Mouse (Mus musculus) NIH3T3 (cell line): Measurements from ENCODE around the gene A730046J19Rik.
A peak's percentile ranks its signal among the peaks of the same experiment; 100 is the strongest.

Source experiments
- DNase-seq: peaks from one replicate; pipeline ENCODE4 v3.0.0-alpha.2; 2012; ENCODE audit warnings: low read depth

Gene A730046J19Rik

GRCm38 (mm10) chrX:144153523-144153922 is at the start of gene A730046J19Rik:
Gene A730046J19Rik (plus strand): TSS chrX:144153695.
- no peak for DNase-seq

- DNase-seq, result peak; percentile 1
These were observed 48.7 kb upstream of the A730046J19Rik start for GRCm38 (mm10) chrX:144104619-144105416.

GRCm38 (mm10) chrX:144136281-144136680 is 17.2 kb upstream of the A730046J19Rik start:
- DNase-seq, result no peak

GRCm38 (mm10) chrX:144149987-144150386 is 3.5 kb upstream of the A730046J19Rik start:
- no peak for DNase-seq

- no peak for DNase-seq
These were observed 616 bp downstream of the A730046J19Rik start for GRCm38 (mm10) chrX:144154111-144154510.

GRCm38 (mm10) chrX:144162936-144163335 is 9.4 kb downstream of the A730046J19Rik start:
- DNase-seq, result peak; percentile 48
